Mouse (Mus musculus) hindbrain, embryonic 14.5 days (tissue): ENCODE measurements around the gene Zfp13. TPM values are rescaled to one million over a fixed set of nuclear protein-coding genes. Genes with fewer than 3 reads are reported as not detected.

Source experiments
- ATAC-seq: fragments of 200-750 bp; cut with Nextera tagmentation; 2 replicates; pipeline ENCODE4 v1.8.0; 2017; ENCODE audit warnings: moderate number of reproducible peaks, mild to moderate bottlenecking, moderate TSS enrichment, moderate library complexity; ENCODE audit not compliant: low FRiP score
- DNase-seq: peaks from one replicate; pipeline ENCODE4 v3.0.0-alpha.2; 2015; ENCODE audit warnings: low spot score
- H3K27ac ChIP-seq: fragments of 300-500 bp; sonication (generic); 2 replicates; pipeline ENCODE4 v1.5.1; 2014; ENCODE audit warnings: mild to moderate bottlenecking, moderate library complexity
- H3K27me3 ChIP-seq: fragments of 300-500 bp; sonication (generic); 2 replicates; pipeline ENCODE4 v1.6.1; 2014; ENCODE audit warnings: mild to moderate bottlenecking, low read length, mixed read lengths; ENCODE audit not compliant: control insufficient read depth, insufficient read depth
- H3K36me3 ChIP-seq: fragments of 300-500 bp; sonication (generic); replicated peaks from 2 replicates; pipeline ENCODE4 v1.6.1; 2014; ENCODE audit not compliant: control insufficient read depth, insufficient read depth
- H3K4me1 ChIP-seq: fragments of 300-500 bp; sonication (generic); replicated peaks from 2 replicates; pipeline ENCODE4 v1.6.1; 2014; ENCODE audit warnings: antibody characterized with exemption, low read length, mixed read lengths; ENCODE audit not compliant: control insufficient read depth, insufficient read depth
- H3K4me2 ChIP-seq: fragments of 300-500 bp; sonication (generic); replicated peaks from 2 replicates; pipeline ENCODE4 v1.6.1; 2014; ENCODE audit warnings: mild to moderate bottlenecking, moderate library complexity
- H3K4me3 ChIP-seq: fragments of 300-500 bp; sonication (generic); replicated peaks from 2 replicates; pipeline ENCODE4 v1.5.1; 2014; ENCODE audit warnings: mild to moderate bottlenecking, low read length
- H3K9ac ChIP-seq: fragments of 300-500 bp; sonication (generic); 2 replicates; pipeline ENCODE4 v1.6.1; 2014
- H3K9me3 ChIP-seq: fragments of 300-500 bp; sonication (generic); 2 replicates; pipeline ENCODE4 v1.6.1; 2016; ENCODE audit warnings: low read length; ENCODE audit not compliant: control insufficient read depth
- WGBS: fragments of 180-500 bp; shearing (Covaris S2); extraction: QIAGEN DNeasy Blood & Tissue Kit; methylation state at CpG from one replicate; pipeline ENCODE4 v1.1.7; 2014; 5-methylcytosine and 5-hydroxymethylcytosine counted together
- polyA plus RNA-seq: library from polyadenylated mRNA; unstranded; fragments of >200 nt; fragmentation: Nextera tagmentation; extraction: Ambion mirVana; gene quantifications from 2 replicates; pipeline ENCODE4 v1.2.1, GENCODE M21; 2014

The Zfp13 gene
- polyA plus RNA-seq, result 20.3 and 21.4 TPM in 2 replicates

GRCm38 (mm10) chr17:23598582-23599552, at the start of gene Zfp13:
TSS of gene Zfp13 (minus strand) at chr17:23599487.
- Histone ChIP-seq H3K4me2 (peak within 1 kb of the TSS; percentile 67), H3K27me3 (no peaks in the 10 kb centered on the region), H3K27ac (peak within 1 kb of the TSS; percentile 69), H3K9ac (peak within 1 kb of the TSS; percentile 37), H3K4me3 (peak within 1 kb of the TSS; percentile 36), H3K9me3 (no peaks in the 10 kb centered on the region), H3K4me1 (0 out of 2 replicates have a peak, but pooled peaks cover 7% of the 10 kb centered on the region), H3K36me3 (no peaks in the 10 kb centered on the region)
- whole genome bisulfite sequencing, result 10% methylated on average over 31 of the region's 31 CpGs
- peak; percentile 92 for ATAC-seq
- DNase-seq, result peak; percentile 70

GRCm38 (mm10) chr17:23645894-23646293, 46.6 kb upstream of the Zfp13 start:
- Histone ChIP-seq H3K4me2 (no peak overlapping the region), H3K9me3 (no peaks in the 10 kb centered on the region), H3K9ac (no peak overlapping the region), H3K4me3 (no peak overlapping the region), H3K27me3 (peaks cover 33% of the 10 kb centered on the region), H3K4me1 (peaks cover 7% of the 10 kb centered on the region), H3K27ac (no peak overlapping the region), H3K36me3 (no peaks in the 10 kb centered on the region)
- 26% methylated on average over 10 of the region's 10 CpGs for WGBS
- no peak for ATAC-seq
- DNase-seq, result no peak

- H3K36me3 ChIP-seq, result no peaks in the 10 kb centered on the region
- H3K4me2 ChIP-seq, result peak within 1 kb of the TSS; percentile 58
- H3K27ac ChIP-seq, result no peak within 1 kb of the TSS
- ATAC-seq, result no peak
- peaks cover 7% of the 10 kb centered on the region for H3K4me1 ChIP-seq
- peak within 1 kb of the TSS; percentile 52 for H3K9ac ChIP-seq
- peaks cover 33% of the 10 kb centered on the region for H3K27me3 ChIP-seq
- no peaks in the 10 kb centered on the region for H3K9me3 ChIP-seq
- no peak for DNase-seq
- peak within 1 kb of the TSS; percentile 35 for H3K4me3 ChIP-seq
- WGBS, result 2% methylated on average over 58 of the region's 58 CpGs
Observed at GRCm38 (mm10) chr17:23644613-23645495, 45.6 kb upstream of the Zfp13 start, which contains the start of gene Mmp25. TSS of gene Mmp25 (minus strand) at chr17:23645277.

DNA sequence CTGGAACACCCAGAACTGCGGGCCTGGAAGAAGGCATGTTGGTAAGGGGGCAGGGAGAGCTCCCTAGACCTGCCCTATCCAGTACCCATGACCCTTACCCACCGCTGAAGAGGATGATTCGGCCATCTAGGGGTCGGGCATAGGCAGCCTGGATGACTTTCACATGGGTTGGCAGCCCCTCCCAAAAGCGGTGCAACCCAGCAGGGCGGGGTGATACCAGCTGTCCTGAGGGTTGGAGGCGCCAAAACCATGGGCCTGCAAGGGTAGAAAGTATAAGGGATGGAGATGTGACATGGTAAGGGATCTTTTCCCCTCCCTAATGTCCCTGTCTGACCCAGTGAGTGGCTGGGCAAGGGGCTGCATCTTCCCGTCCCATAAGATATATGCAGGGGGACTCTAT, 32.0 kb upstream of the Zfp13 start:
- H3K4me1 ChIP-seq, result no peaks in the 10 kb centered on the region
- WGBS, result 91% methylated on average over 8 of the region's 8 CpGs
- no peaks in the 10 kb centered on the region for H3K36me3 ChIP-seq
- H3K9ac ChIP-seq, result no peak overlapping the region
- H3K4me2 ChIP-seq, result no peak overlapping the region
- ATAC-seq, result no peak
- H3K9me3 ChIP-seq, result no peaks in the 10 kb centered on the region
- DNase-seq, result no peak
- H3K4me3 ChIP-seq, result no peak overlapping the region
- no peaks in the 10 kb centered on the region; the same call in 1 of the 2 replicates for H3K27me3 ChIP-seq
- H3K27ac ChIP-seq, result no peak overlapping the region

- Histone ChIP-seq H3K36me3 (no peaks in the 10 kb centered on the region), H3K9ac (no peak overlapping the region; the same call in 1 of the 2 replicates), H3K9me3 (no peaks in the 10 kb centered on the region), H3K4me1 (no peaks in the 10 kb centered on the region), H3K27ac (no peak overlapping the region), H3K27me3 (no peaks in the 10 kb centered on the region; the same call in 1 of the 2 replicates), H3K4me2 (peak overlapping the region; percentile 40), H3K4me3 (no peak overlapping the region; the same call in 1 of the 2 replicates)
- DNase-seq (no peak), ATAC-seq (peak; percentile 71; the same call in 1 of the 2 replicates)
- WGBS, result 18% methylated on average over 22 of the region's 22 CpGs
Observed at GRCm38 (mm10) chr17:23630195-23631020, 31.1 kb upstream of the Zfp13 start.

- WGBS, result 39% methylated on average over 7 of the region's 7 CpGs
- H3K9me3 ChIP-seq, result no peaks in the 10 kb centered on the region
- ATAC-seq (no peak), DNase-seq (no peak)
- no peak overlapping the region for H3K27ac ChIP-seq
- H3K9ac ChIP-seq, result no peak overlapping the region
- H3K4me1 ChIP-seq, result no peaks in the 10 kb centered on the region
- H3K36me3 ChIP-seq, result no peaks in the 10 kb centered on the region
- H3K27me3 ChIP-seq, result no peaks in the 10 kb centered on the region; the same call in 1 of the 2 replicates
- no peak overlapping the region for H3K4me3 ChIP-seq
- no peak overlapping the region for H3K4me2 ChIP-seq
Observed at GRCm38 (mm10) chr17:23627813-23628212, 28.5 kb upstream of the Zfp13 start.

- no peak overlapping the region for H3K4me2 ChIP-seq
- no peaks in the 10 kb centered on the region for H3K9me3 ChIP-seq
- ATAC-seq (no peak), DNase-seq (no peak)
- H3K36me3 ChIP-seq, result no peaks in the 10 kb centered on the region
- H3K27ac ChIP-seq, result no peak overlapping the region
- H3K9ac ChIP-seq, result no peak overlapping the region
- no peak overlapping the region for H3K4me3 ChIP-seq
- WGBS, result 84% methylated on average over 7 of the region's 7 CpGs
- H3K27me3 ChIP-seq, result no peaks in the 10 kb centered on the region
- no peaks in the 10 kb centered on the region for H3K4me1 ChIP-seq
Observed at GRCm38 (mm10) chr17:23620351-23620750, 21.1 kb upstream of the Zfp13 start.

- Histone ChIP-seq H3K9ac (no peak overlapping the region), H3K4me2 (no peak overlapping the region), H3K4me1 (no peaks in the 10 kb centered on the region), H3K27me3 (no peaks in the 10 kb centered on the region), H3K36me3 (no peaks in the 10 kb centered on the region), H3K9me3 (no peaks in the 10 kb centered on the region), H3K27ac (no peak overlapping the region), H3K4me3 (no peak overlapping the region)
- WGBS, result 70% methylated on average over 9 of the region's 9 CpGs
- ATAC-seq (no peak), DNase-seq (no peak)
Observed at GRCm38 (mm10) chr17:23617087-23617486, 17.8 kb upstream of the Zfp13 start.
